Mouse (Mus musculus): ENCODE measurements around the gene Ssbp4. TPM values are rescaled to one million over a fixed set of nuclear protein-coding genes. Genes with fewer than 3 reads are reported as not detected.

Gene Ssbp4
- polyA plus RNA-seq, 1 experiment: 84.9 TPM

DNA sequence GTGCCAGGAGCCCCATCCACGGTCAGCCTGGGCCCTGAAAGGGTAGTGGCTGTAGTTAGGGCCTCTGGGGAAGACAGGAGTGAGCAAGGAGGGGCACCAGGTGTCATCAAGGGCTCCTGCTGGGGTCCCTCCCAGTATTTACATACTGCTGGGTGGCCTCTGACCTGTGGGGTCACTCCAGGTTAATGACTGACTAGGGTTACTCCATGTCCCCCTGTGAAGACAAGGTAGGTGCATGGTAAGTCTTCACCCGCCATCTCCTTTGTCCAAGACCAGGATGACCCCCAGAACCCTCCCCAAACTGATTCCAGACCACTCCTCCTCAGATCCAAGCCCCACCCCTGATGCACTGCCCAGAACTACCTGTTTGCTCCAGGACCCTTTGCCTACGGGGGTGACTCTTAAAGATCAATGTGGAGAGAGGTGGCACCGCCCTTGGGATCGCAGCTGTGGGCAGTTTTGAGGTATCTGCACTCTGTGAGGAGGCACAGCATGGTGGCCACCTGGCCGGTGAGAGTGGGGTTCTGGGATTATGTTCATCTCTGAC, 23.7 kb upstream of the Ssbp4 start, which contains the start of gene Gdf15:
Gene Gdf15, minus strand, starts transcription at position 111 of the 547 bp plus-strand sequence.
- H3K36me3 ChIP-seq (ENCODE audit: control insufficient read depth, insufficient read depth, low read length): no peaks in the 10 kb centered on the region
- H3K4me1 ChIP-seq (ENCODE audit: control insufficient read depth, insufficient read depth, low read length): peaks cover 51% of the 10 kb centered on the region
- no peak for TF ChIP-seq CTCF (conservative IDR thresholded peaks at IDR 0.05; ENCODE audit: insufficient read depth, insufficient read length, low read depth, low read length)
- TF ChIP-seq POLR2A (IDR thresholded peaks at IDR 0.05; ENCODE audit: low read depth, low read length): no peak
- H3K4me3 ChIP-seq (ENCODE audit: insufficient read depth, low read depth, low read length): peak within 1 kb of the TSS; percentile 63
- H3K27me3 ChIP-seq (replicated peaks; ENCODE audit: control insufficient read depth, insufficient read depth, low read length): no peaks in the 10 kb centered on the region
- 85% methylated on average over 6 of the region's 6 CpGs for WGBS
- no peak for DNase-seq
- H3K27ac ChIP-seq (ENCODE audit: insufficient read depth, low read depth, low read length): peak within 1 kb of the TSS; percentile 70

- 12% methylated on average over 24 of the region's 24 CpGs for WGBS
- no peaks in the 10 kb centered on the region for H3K27me3 ChIP-seq (replicated peaks; ENCODE audit: control insufficient read depth, insufficient read depth, low read length)
- H3K36me3 ChIP-seq (ENCODE audit: control insufficient read depth, insufficient read depth, low read length): no peaks in the 10 kb centered on the region
- H3K4me1 ChIP-seq (ENCODE audit: control insufficient read depth, insufficient read depth, low read length): peaks cover 43% of the 10 kb centered on the region
- peak; percentile 88 for TF ChIP-seq POLR2A (IDR thresholded peaks at IDR 0.05; ENCODE audit: low read depth, low read length)
- no peak for TF ChIP-seq CTCF (conservative IDR thresholded peaks at IDR 0.05; ENCODE audit: insufficient read depth, insufficient read length, low read depth, low read length)
- peak overlapping the region; percentile 70 for H3K27ac ChIP-seq (ENCODE audit: insufficient read depth, low read depth, low read length)
- H3K4me3 ChIP-seq (ENCODE audit: insufficient read depth, low read depth, low read length): peak overlapping the region; percentile 63
- DNase-seq: peak; percentile 87
These were observed 22.8 kb upstream of the Ssbp4 start for GRCm38 (mm10) chr8:70631436-70631835.

DNA sequence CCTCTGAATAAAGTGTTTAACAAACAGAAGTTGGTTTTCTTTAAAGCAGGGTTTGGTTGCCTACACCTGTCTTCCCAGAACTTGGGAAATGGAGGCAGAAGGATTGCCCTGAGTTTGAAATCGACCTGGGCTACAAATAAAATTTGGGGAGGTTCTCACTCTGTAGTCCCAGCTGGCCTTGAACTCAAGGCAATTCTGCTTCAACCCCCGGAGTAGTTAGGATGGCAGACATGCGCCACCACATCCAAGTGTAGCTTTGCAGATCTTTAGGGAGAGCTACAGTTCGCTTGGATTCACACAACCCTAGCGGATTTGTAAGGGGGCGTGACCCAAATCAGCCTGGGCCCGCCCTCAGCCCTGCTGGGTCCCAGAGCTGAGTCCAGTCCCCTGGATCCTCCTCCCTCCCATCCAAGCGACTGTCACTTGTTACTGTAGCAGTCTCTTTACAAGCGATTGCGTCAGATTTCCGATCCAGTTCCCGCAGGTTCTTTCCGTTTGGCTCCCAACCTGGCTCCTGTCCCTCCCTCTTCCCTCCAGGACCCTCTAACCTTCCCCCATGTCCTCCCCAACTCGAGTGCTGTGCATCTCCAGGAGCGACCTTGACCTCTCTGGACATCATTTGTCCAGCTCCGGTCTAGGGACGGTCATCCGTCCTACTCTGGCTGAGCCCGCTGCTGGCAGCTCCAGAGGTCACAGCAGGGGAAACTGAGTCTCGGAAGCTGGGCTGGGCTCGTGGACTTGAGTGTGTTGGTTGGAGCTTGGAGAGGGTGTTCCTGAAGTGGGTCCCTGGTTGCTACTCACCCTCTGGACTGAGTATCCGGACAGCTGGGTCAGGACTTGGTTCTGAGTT, 22.1 kb upstream of the Ssbp4 start:
- peak overlapping the region; percentile 63 for H3K4me3 ChIP-seq (ENCODE audit: insufficient read depth, low read depth, low read length)
- peak; percentile 91 for DNase-seq

GRCm38 (mm10) chr8:70629574-70630531, 21.2 kb upstream of the Ssbp4 start:
- Histone ChIP-seq H3K4me3 (ENCODE audit: insufficient read depth, low read depth, low read length) (peak overlapping the region; percentile 71), H3K27me3 (replicated peaks; ENCODE audit: control insufficient read depth, insufficient read depth, low read length) (no peaks in the 10 kb centered on the region), H3K36me3 (ENCODE audit: control insufficient read depth, insufficient read depth, low read length) (no peaks in the 10 kb centered on the region), H3K4me1 (ENCODE audit: control insufficient read depth, insufficient read depth, low read length) (peaks cover 30% of the 10 kb centered on the region), H3K27ac (ENCODE audit: insufficient read depth, low read depth, low read length) (peak overlapping the region; percentile 59)
- TF ChIP-seq CTCF (conservative IDR thresholded peaks at IDR 0.05; ENCODE audit: insufficient read depth, insufficient read length, low read depth, low read length): peak; percentile 99
- TF ChIP-seq POLR2A (IDR thresholded peaks at IDR 0.05; ENCODE audit: low read depth, low read length): no peak
- 2% methylated on average over 60 of the region's 60 CpGs for WGBS
- DNase-seq: peak; percentile 89

More for the DNA sequence above, 22.1 kb upstream of the Ssbp4 start:
- no peaks in the 10 kb centered on the region for H3K27me3 ChIP-seq (replicated peaks; ENCODE audit: control insufficient read depth, insufficient read depth, low read length)
- H3K4me1 ChIP-seq (ENCODE audit: control insufficient read depth, insufficient read depth, low read length): peaks cover 39% of the 10 kb centered on the region
- 14% methylated on average over 22 of the region's 22 CpGs for WGBS
- 0 out of 2 replicates have a peak, but pooled peaks have one; percentile 1 for TF ChIP-seq CTCF (conservative IDR thresholded peaks at IDR 0.05; ENCODE audit: insufficient read depth, insufficient read length, low read depth, low read length)
- no peak for TF ChIP-seq POLR2A (IDR thresholded peaks at IDR 0.05; ENCODE audit: low read depth, low read length)
- H3K27ac ChIP-seq (ENCODE audit: insufficient read depth, low read depth, low read length): peak overlapping the region; percentile 70
- H3K36me3 ChIP-seq (ENCODE audit: control insufficient read depth, insufficient read depth, low read length): no peaks in the 10 kb centered on the region

- Histone ChIP-seq H3K4me3 (ENCODE audit: insufficient read depth, low read depth, low read length) (no peak overlapping the region), H3K27ac (ENCODE audit: insufficient read depth, low read depth, low read length) (no peak overlapping the region), H3K27me3 (replicated peaks; ENCODE audit: control insufficient read depth, insufficient read depth, low read length) (no peaks in the 10 kb centered on the region), H3K4me1 (ENCODE audit: control insufficient read depth, insufficient read depth, low read length) (peaks cover 22% of the 10 kb centered on the region), H3K36me3 (ENCODE audit: control insufficient read depth, insufficient read depth, low read length) (no peaks in the 10 kb centered on the region)
- 68% methylated on average over 7 of the region's 7 CpGs for WGBS
- TF ChIP-seq CTCF (conservative IDR thresholded peaks at IDR 0.05; ENCODE audit: insufficient read depth, insufficient read length, low read depth, low read length) (no peak), POLR2A (IDR thresholded peaks at IDR 0.05; ENCODE audit: low read depth, low read length) (no peak)
- DNase-seq: no peak
These were observed 20.4 kb upstream of the Ssbp4 start for GRCm38 (mm10) chr8:70628986-70629490.

DNA sequence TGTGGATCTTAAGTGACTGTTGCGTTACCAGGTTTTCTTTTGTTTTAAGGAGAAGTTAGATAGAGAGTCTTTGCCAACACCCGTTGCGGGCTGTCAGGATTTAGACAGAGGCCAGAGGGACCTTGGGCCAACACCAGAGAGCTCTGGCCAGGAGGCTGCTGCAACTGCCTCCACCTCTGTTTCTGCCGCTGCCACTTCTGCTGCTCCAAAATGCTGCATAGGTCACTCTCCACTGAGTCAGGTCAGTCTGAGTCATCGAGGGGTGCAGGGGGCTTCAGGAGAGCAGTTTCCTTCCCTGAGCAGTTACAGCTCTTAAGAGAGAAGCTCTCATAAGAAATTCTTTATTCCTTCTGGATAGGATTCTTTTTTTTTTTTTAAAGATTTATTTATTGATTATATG, 18.4 kb upstream of the Ssbp4 start:
- TF ChIP-seq CTCF (conservative IDR thresholded peaks at IDR 0.05; ENCODE audit: insufficient read depth, insufficient read length, low read depth, low read length) (no peak), POLR2A (IDR thresholded peaks at IDR 0.05; ENCODE audit: low read depth, low read length) (no peak)
- peaks cover 10% of the 10 kb centered on the region; the same call in 1 of the 2 replicates for H3K4me1 ChIP-seq (ENCODE audit: control insufficient read depth, insufficient read depth, low read length)
- no peak for DNase-seq
- WGBS: 80% methylated on average over 5 of the region's 5 CpGs
- H3K27ac ChIP-seq (ENCODE audit: insufficient read depth, low read depth, low read length): no peak overlapping the region
- no peaks in the 10 kb centered on the region for H3K27me3 ChIP-seq (replicated peaks; ENCODE audit: control insufficient read depth, insufficient read depth, low read length)
- H3K36me3 ChIP-seq (ENCODE audit: control insufficient read depth, insufficient read depth, low read length): no peaks in the 10 kb centered on the region
- H3K4me3 ChIP-seq (ENCODE audit: insufficient read depth, low read depth, low read length): no peak overlapping the region
